Mouse (Mus musculus) gastrocnemius, adult 2 months (tissue): ENCODE measurements at regions not wholly inside any gene's neighbourhood (a gene's known extent, or its start where the extent isn't known, plus 50 kb on each side); places are given as distances from the start of the nearest gene placed in this dataset.
A peak's percentile ranks its signal among the peaks of the same experiment; 100 is the strongest.

ENCODE experiments used
- DNase-seq: peaks from one replicate; pipeline ENCODE4 v3.0.0; 2022
- H3K27ac ChIP-seq: fragments of 200-600 bp; 2 replicates; pipeline ENCODE4 v1.8.1; 2022; ENCODE audit warnings: mild to moderate bottlenecking
- H3K4me3 ChIP-seq: fragments of 200-600 bp; 2 replicates; pipeline ENCODE4 v1.8.1; 2022; ENCODE audit warnings: mild to moderate bottlenecking, moderate library complexity
- CTCF ChIP-seq: fragments of 200-600 bp; IDR thresholded peaks from 2 replicates; pipeline ENCODE4 v1.8.1; 2022; ENCODE audit warnings: antibody characterized with exemption, mild to moderate bottlenecking, moderate library complexity
- intact Hi-C: fragments of 180-260 bp; cut with DNase I; formaldehyde crosslinking; loops from one replicate; pipeline ENCODE4 v1.15.1; 2025

- peak; percentile 18 for DNase-seq
- no peak overlapping the region for H3K27ac ChIP-seq
- intact Hi-C loops = no loop called here
- no peak overlapping the region for H3K4me3 ChIP-seq
- TF ChIP-seq CTCF = no peak
Observed at GRCm38 (mm10) chr6:75805223-75805622, 692.4 kb downstream of the Gm9008 start.

GRCm38 (mm10) chr6:75799993-75800392 lies 697.6 kb downstream of the Gm9008 start:
- Histone ChIP-seq H3K27ac (no peak overlapping the region), H3K4me3 (no peak overlapping the region)
- no peak for DNase-seq
- intact Hi-C loops = no loop called here
- no peak for TF ChIP-seq CTCF

- intact Hi-C loops = no loop called here
- no peak for DNase-seq
- H3K27ac ChIP-seq = no peak overlapping the region
- TF ChIP-seq CTCF = no peak
- no peak overlapping the region for H3K4me3 ChIP-seq
Observed at GRCm38 (mm10) chr6:75799546-75799945, 698.0 kb downstream of the Gm9008 start.

GRCm38 (mm10) chr6:75782680-75783079 lies 714.9 kb downstream of the Gm9008 start:
- intact Hi-C loops = no loop called here
- no peak for TF ChIP-seq CTCF
- DNase-seq = no peak
- Histone ChIP-seq H3K27ac (no peak overlapping the region), H3K4me3 (no peak overlapping the region)

- intact Hi-C loops = no loop called here
- Histone ChIP-seq H3K27ac (no peak overlapping the region), H3K4me3 (no peak overlapping the region)
- DNase-seq = no peak
- no peak for TF ChIP-seq CTCF
Observed at GRCm38 (mm10) chr6:75763041-75763440, 734.5 kb downstream of the Gm9008 start.

GRCm38 (mm10) chr6:75756184-75756583 lies 741.4 kb downstream of the Gm9008 start:
- Histone ChIP-seq H3K4me3 (no peak overlapping the region), H3K27ac (no peak overlapping the region)
- intact Hi-C loops = no loop called here
- DNase-seq = no peak
- no peak for TF ChIP-seq CTCF
